Mouse (Mus musculus): ENCODE data around the gene Dsp. TPM values are rescaled to one million over a fixed set of nuclear protein-coding genes. Genes with fewer than 3 reads are reported as not detected.

The Dsp gene
- polyA plus RNA-seq, 2 experiments: 24.9 to 50.1 TPM

- no peaks in the 10 kb centered on the region for H3K27me3 ChIP-seq (ENCODE audit: control insufficient read depth, insufficient read depth, low read length)
- DNase-seq (ENCODE audit: low spot score) (no peak), ATAC-seq (ENCODE audit: low FRiP score, low read depth) (no peak)
- no peak overlapping the region for H3K9ac ChIP-seq (ENCODE audit: low read depth, low read length, severe bottlenecking)
- 73% methylated on average over 4 of the region's 4 CpGs for WGBS
- H3K4me1 ChIP-seq (ENCODE audit: control insufficient read depth, insufficient read depth, low read length): no peaks in the 10 kb centered on the region
- no peak overlapping the region for H3K27ac ChIP-seq (replicated peaks; ENCODE audit: low read depth, low read length)
- no peaks in the 10 kb centered on the region for H3K9me3 ChIP-seq (ENCODE audit: control insufficient read depth, low read length)
- TF ChIP-seq POLR2A (IDR thresholded peaks at IDR 0.05; ENCODE audit: borderline replicate concordance, extremely low read depth, insufficient read depth, insufficient read length): no peak
- H3K36me3 ChIP-seq (ENCODE audit: control insufficient read depth, insufficient read depth, low read length): no peaks in the 10 kb centered on the region
- no peak overlapping the region for H3K4me3 ChIP-seq (replicated peaks; ENCODE audit: low read length)
- no peak overlapping the region for H3K4me2 ChIP-seq (replicated peaks; ENCODE audit: low read depth, low read length, severe bottlenecking)
Measured at GRCm38 (mm10) chr13:38123666-38124065, 27.4 kb upstream of the Dsp start.

GRCm38 (mm10) chr13:38127683-38128082 lies 23.4 kb upstream of the Dsp start:
- ATAC-seq (ENCODE audit: low FRiP score, low read depth): no peak
- TF ChIP-seq POLR2A (IDR thresholded peaks at IDR 0.05; ENCODE audit: borderline replicate concordance, extremely low read depth, insufficient read depth, insufficient read length): no peak

DNA sequence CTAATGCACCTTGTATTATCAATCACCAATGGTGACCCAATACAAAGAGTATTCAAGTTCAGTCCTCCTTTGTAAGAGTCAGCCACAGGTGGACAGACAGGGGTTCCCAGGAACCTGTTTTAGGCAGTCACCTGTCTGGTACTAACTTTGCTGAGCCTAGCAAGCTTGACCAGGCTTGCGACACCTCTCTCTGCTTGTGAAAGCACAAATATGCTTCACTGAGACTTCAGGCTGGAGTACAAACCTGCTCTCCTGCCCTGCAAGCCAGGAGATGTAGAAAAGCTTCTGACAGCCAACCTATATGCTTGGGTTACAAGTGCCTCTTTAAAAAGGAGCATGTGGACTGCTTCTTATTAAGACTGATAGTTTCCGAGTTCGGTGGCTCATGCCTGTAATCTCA lies 22.8 kb upstream of the Dsp start:
- ATAC-seq (ENCODE audit: low FRiP score, low read depth): no peak
- 47% methylated on average over 3 of the region's 3 CpGs for WGBS
- no peaks in the 10 kb centered on the region for H3K27me3 ChIP-seq (ENCODE audit: control insufficient read depth, insufficient read depth, low read length)
- no peak overlapping the region for H3K9ac ChIP-seq (ENCODE audit: low read depth, low read length, severe bottlenecking)
- H3K4me1 ChIP-seq (ENCODE audit: control insufficient read depth, insufficient read depth, low read length): no peaks in the 10 kb centered on the region
- H3K36me3 ChIP-seq (ENCODE audit: control insufficient read depth, insufficient read depth, low read length): no peaks in the 10 kb centered on the region
- H3K4me2 ChIP-seq (replicated peaks; ENCODE audit: low read depth, low read length, severe bottlenecking): no peak overlapping the region
- no peak for DNase-seq (ENCODE audit: low spot score)
- no peaks in the 10 kb centered on the region for H3K9me3 ChIP-seq (ENCODE audit: control insufficient read depth, low read length)
- H3K27ac ChIP-seq (replicated peaks; ENCODE audit: low read depth, low read length): no peak overlapping the region
- no peak for TF ChIP-seq POLR2A (IDR thresholded peaks at IDR 0.05; ENCODE audit: borderline replicate concordance, extremely low read depth, insufficient read depth, insufficient read length)
- H3K4me3 ChIP-seq (replicated peaks; ENCODE audit: low read length): no peak overlapping the region

More at GRCm38 (mm10) chr13:38127683-38128082, 23.4 kb upstream of the Dsp start:
- Histone ChIP-seq H3K27ac (replicated peaks; ENCODE audit: low read depth, low read length) (no peak overlapping the region), H3K9me3 (ENCODE audit: control insufficient read depth, low read length) (no peaks in the 10 kb centered on the region), H3K4me1 (ENCODE audit: control insufficient read depth, insufficient read depth, low read length) (no peaks in the 10 kb centered on the region), H3K36me3 (ENCODE audit: control insufficient read depth, insufficient read depth, low read length) (no peaks in the 10 kb centered on the region), H3K9ac (ENCODE audit: low read depth, low read length, severe bottlenecking) (no peak overlapping the region), H3K27me3 (ENCODE audit: control insufficient read depth, insufficient read depth, low read length) (no peaks in the 10 kb centered on the region), H3K4me2 (replicated peaks; ENCODE audit: low read depth, low read length, severe bottlenecking) (no peak overlapping the region), H3K4me3 (replicated peaks; ENCODE audit: low read length) (no peak overlapping the region)
- 81% methylated on average over 3 of the region's 3 CpGs for WGBS
- DNase-seq (ENCODE audit: low spot score): no peak

GRCm38 (mm10) chr13:38129492-38129891 lies 21.6 kb upstream of the Dsp start:
- DNase-seq (ENCODE audit: low spot score): no peak
- ATAC-seq (ENCODE audit: low FRiP score, low read depth): no peak
- Histone ChIP-seq H3K27me3 (ENCODE audit: control insufficient read depth, insufficient read depth, low read length) (no peaks in the 10 kb centered on the region), H3K9me3 (ENCODE audit: control insufficient read depth, low read length) (no peaks in the 10 kb centered on the region), H3K4me3 (replicated peaks; ENCODE audit: low read length) (no peak overlapping the region), H3K4me2 (replicated peaks; ENCODE audit: low read depth, low read length, severe bottlenecking) (no peak overlapping the region), H3K36me3 (ENCODE audit: control insufficient read depth, insufficient read depth, low read length) (no peaks in the 10 kb centered on the region), H3K9ac (ENCODE audit: low read depth, low read length, severe bottlenecking) (no peak overlapping the region), H3K27ac (replicated peaks; ENCODE audit: low read depth, low read length) (no peak overlapping the region), H3K4me1 (ENCODE audit: control insufficient read depth, insufficient read depth, low read length) (no peaks in the 10 kb centered on the region)
- no peak for TF ChIP-seq POLR2A (IDR thresholded peaks at IDR 0.05; ENCODE audit: borderline replicate concordance, extremely low read depth, insufficient read depth, insufficient read length)
- 73% methylated on average over 2 of the region's 2 CpGs for WGBS

GRCm38 (mm10) chr13:38130116-38130515 lies 21.0 kb upstream of the Dsp start:
- Histone ChIP-seq H3K4me1 (ENCODE audit: control insufficient read depth, insufficient read depth, low read length) (no peaks in the 10 kb centered on the region), H3K9ac (ENCODE audit: low read depth, low read length, severe bottlenecking) (no peak overlapping the region), H3K36me3 (ENCODE audit: control insufficient read depth, insufficient read depth, low read length) (no peaks in the 10 kb centered on the region), H3K9me3 (ENCODE audit: control insufficient read depth, low read length) (no peaks in the 10 kb centered on the region), H3K4me2 (replicated peaks; ENCODE audit: low read depth, low read length, severe bottlenecking) (no peak overlapping the region), H3K27ac (replicated peaks; ENCODE audit: low read depth, low read length) (no peak overlapping the region), H3K4me3 (replicated peaks; ENCODE audit: low read length) (no peak overlapping the region), H3K27me3 (ENCODE audit: control insufficient read depth, insufficient read depth, low read length) (no peaks in the 10 kb centered on the region)
- DNase-seq (ENCODE audit: low spot score): no peak
- whole genome bisulfite sequencing: 91% methylated on average over 9 of the region's 9 CpGs
- no peak for ATAC-seq (ENCODE audit: low FRiP score, low read depth)
- no peak for TF ChIP-seq POLR2A (IDR thresholded peaks at IDR 0.05; ENCODE audit: borderline replicate concordance, extremely low read depth, insufficient read depth, insufficient read length)

GRCm38 (mm10) chr13:38133016-38133528 lies 18.0 kb upstream of the Dsp start:
- no peaks in the 10 kb centered on the region for H3K4me1 ChIP-seq (ENCODE audit: control insufficient read depth, insufficient read depth, low read length)
- H3K27me3 ChIP-seq (ENCODE audit: control insufficient read depth, insufficient read depth, low read length): no peaks in the 10 kb centered on the region
- no peak overlapping the region for H3K4me2 ChIP-seq (replicated peaks; ENCODE audit: low read depth, low read length, severe bottlenecking)
- DNase-seq (ENCODE audit: low spot score) (no peak), ATAC-seq (ENCODE audit: low FRiP score, low read depth) (no peak)
- H3K27ac ChIP-seq (replicated peaks; ENCODE audit: low read depth, low read length): no peak overlapping the region
- no peak overlapping the region for H3K9ac ChIP-seq (ENCODE audit: low read depth, low read length, severe bottlenecking)
- no peaks in the 10 kb centered on the region for H3K36me3 ChIP-seq (ENCODE audit: control insufficient read depth, insufficient read depth, low read length)
- 32% methylated on average over 7 of the region's 7 CpGs for WGBS
- H3K4me3 ChIP-seq (replicated peaks; ENCODE audit: low read length): no peak overlapping the region
- no peaks in the 10 kb centered on the region for H3K9me3 ChIP-seq (ENCODE audit: control insufficient read depth, low read length)
- TF ChIP-seq POLR2A (IDR thresholded peaks at IDR 0.05; ENCODE audit: borderline replicate concordance, extremely low read depth, insufficient read depth, insufficient read length): no peak

Measured in limb, embryonic 14.5 days (tissue).